Mouse (Mus musculus): ENCODE data around the gene Brf1. TPM values are rescaled to one million over a fixed set of nuclear protein-coding genes. Genes with fewer than 3 reads are reported as not detected.

Brf1 gene
- polyA plus RNA-seq, 1 experiment from 2014 or later, result 75.5 TPM

DNA sequence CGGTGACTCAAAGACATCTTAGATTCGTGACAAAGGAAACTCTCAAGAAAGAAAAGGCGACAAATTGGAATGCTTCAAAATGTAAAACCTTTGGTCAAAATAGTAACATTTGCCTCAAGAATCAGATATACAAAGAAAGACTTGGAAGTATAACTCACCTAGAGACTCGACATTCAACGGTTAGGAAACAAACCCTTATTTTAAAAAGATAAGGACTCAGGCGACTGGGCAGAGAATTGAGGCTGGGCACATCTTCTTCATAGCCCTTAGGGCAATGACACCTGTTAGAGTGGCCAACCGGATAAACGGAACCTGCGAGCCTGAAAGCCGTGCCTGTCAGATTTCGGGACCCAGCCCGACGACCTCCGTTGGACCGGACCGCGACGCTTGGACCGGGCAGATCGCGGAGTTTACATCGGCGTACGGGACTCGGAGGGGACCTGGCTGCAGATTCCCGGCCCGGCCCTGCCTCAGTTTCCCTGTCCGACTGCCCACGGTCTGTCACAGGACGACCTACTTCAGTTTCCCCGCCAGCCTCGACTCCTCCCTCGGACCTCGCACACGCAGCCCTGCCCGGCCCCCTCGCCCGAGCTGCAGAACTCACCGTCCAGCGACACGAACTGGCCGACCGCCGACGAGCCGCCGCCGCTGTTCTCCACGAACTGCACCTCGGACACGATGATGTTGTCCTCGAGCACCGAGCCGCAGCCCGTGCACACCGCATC, 773 bp downstream of the Brf1 start:
- ATAC-seq (ENCODE audit: low FRiP score), result no peak

DNA sequence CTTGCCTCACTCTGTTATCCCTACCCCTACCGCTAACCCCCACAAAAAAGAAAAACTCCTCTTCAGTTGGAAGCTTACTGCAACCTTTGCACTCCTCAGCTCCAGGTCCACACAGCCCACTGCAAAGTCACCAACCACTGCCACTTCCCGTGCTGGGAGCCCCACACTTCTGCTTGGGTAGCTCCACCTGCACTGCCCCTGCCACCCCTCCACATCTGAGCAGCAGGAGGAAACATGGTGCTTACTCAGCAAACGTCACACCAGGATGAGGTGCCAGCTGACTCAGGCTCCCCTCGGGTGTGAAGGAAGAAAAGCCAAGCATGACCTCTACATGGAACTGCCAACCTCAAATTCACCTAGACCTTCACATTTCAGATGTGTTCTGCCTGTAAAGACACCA, 6.4 kb downstream of the Brf1 start:
- WGBS, result 84% methylated on average over 4 of the region's 4 CpGs
- Histone ChIP-seq H3K36me3 (peaks cover 34% of the 10 kb centered on the region), H3K27ac (no peak overlapping the region), H3K4me1 (peaks cover 17% of the 10 kb centered on the region), H3K4me3 (no peak overlapping the region), H3K9ac (no peak overlapping the region), H3K27me3 (no peaks in the 10 kb centered on the region), H3K4me2 (replicated peaks) (no peak overlapping the region), H3K9me3 (replicated peaks) (no peaks in the 10 kb centered on the region)
- no peak for ATAC-seq (ENCODE audit: low FRiP score)

More for the DNA sequence above, 773 bp downstream of the Brf1 start:
- peak overlapping the region; percentile 94 for H3K9ac ChIP-seq
- peak overlapping the region; percentile 90 for H3K4me2 ChIP-seq (replicated peaks)
- H3K36me3 ChIP-seq, result 0 out of 2 replicates have a peak, but pooled peaks cover 13% of the 10 kb centered on the region
- WGBS, result under 1% methylated on average over 56 of the region's 56 CpGs
- peak overlapping the region; percentile 95 for H3K27ac ChIP-seq
- H3K4me1 ChIP-seq, result peaks cover 25% of the 10 kb centered on the region
- H3K27me3 ChIP-seq, result no peaks in the 10 kb centered on the region
- H3K9me3 ChIP-seq (replicated peaks), result no peaks in the 10 kb centered on the region
- H3K4me3 ChIP-seq, result peak overlapping the region; percentile 83

DNA sequence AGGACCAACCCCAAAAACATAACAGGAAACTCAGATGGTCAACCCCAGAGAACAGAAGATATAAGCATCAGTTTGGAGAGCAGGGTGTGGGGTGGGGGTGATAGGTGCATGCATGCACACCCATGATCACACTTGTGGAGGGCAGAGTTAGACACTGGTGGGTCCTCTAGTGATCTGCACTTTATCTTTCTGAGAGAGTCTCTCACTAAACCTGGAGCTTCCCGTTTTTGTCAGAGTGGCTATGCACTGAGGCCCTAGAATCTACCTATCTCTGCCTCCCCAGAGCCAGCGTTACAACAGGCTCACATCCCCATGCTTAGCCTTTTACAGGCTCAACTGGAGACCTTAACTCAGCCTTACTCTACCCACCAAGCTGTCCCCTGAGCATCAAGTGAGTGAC, 9.1 kb downstream of the Brf1 start:
- Histone ChIP-seq H3K36me3 (peaks cover 43% of the 10 kb centered on the region), H3K4me2 (replicated peaks) (no peak overlapping the region), H3K9me3 (replicated peaks) (no peaks in the 10 kb centered on the region), H3K4me3 (no peak overlapping the region), H3K4me1 (no peaks in the 10 kb centered on the region), H3K27ac (no peak overlapping the region), H3K27me3 (no peaks in the 10 kb centered on the region), H3K9ac (no peak overlapping the region)
- no peak for ATAC-seq (ENCODE audit: low FRiP score)
- WGBS, result 88% methylated on average over 2 of the region's 2 CpGs

DNA sequence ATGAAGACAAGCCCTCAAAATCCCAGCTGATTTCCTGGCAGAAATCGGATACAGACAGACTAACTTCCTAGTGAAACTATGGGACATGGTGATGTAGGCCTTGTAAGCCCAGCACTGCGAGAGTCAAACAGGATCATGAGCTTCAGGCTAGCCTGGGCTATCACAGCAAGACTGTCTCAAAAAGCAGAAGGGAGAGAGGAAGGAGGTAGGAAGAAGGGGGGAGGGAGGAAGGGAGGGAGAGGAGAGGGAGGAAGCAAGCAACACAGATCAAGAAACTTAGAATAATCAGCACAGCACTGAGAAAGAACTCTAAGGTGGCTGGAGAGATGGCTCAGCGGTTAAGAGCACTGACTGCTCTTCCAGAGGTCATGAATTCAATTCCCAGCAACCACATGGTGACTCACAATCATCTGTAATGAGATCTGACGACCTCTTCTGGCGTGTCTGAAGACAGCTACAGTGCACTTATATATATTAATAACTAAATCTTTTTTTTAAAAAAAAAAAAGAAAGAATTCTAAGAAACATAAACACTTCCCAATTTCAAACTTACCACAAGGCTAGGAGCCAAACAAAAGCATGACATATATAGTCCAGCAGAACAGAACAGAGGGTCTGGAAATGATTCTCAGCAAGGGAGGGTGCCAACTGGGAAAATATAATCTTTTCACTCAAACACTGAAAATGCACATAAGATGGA, 9.6 kb downstream of the Brf1 start:
- WGBS, result 88% methylated on average over 5 of the region's 5 CpGs
- no peaks in the 10 kb centered on the region for H3K9me3 ChIP-seq (replicated peaks)
- ATAC-seq (ENCODE audit: low FRiP score), result no peak
- no peak overlapping the region for H3K4me3 ChIP-seq
- no peak overlapping the region for H3K27ac ChIP-seq
- no peak overlapping the region for H3K4me2 ChIP-seq (replicated peaks)
- H3K4me1 ChIP-seq, result no peaks in the 10 kb centered on the region
- H3K36me3 ChIP-seq, result peaks cover 46% of the 10 kb centered on the region
- no peaks in the 10 kb centered on the region for H3K27me3 ChIP-seq
- no peak overlapping the region for H3K9ac ChIP-seq

DNA sequence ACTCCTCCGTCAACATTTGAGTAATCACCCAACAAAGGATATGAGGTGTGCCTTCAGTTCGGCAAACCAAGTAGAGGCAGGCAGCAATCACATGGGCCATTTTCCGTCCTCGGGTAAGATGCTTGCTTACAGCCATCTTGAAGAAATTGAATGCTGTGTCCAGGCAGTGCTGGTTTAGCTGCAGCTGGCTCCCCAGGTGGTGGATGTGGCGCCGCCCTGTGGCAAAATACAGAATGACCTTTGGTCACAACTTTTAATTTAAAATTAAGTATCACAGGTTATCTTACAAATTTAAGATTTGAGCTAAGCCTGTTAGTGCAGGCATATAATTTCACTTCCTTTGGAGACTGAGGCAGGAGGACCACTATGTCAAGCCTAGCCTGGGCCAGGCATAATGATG, 12.6 kb downstream of the Brf1 start:
- H3K9me3 ChIP-seq (replicated peaks), result no peaks in the 10 kb centered on the region
- no peak overlapping the region for H3K4me3 ChIP-seq
- H3K27me3 ChIP-seq, result no peaks in the 10 kb centered on the region
- H3K27ac ChIP-seq, result no peak overlapping the region
- WGBS, result 76% methylated on average over 6 of the region's 6 CpGs
- H3K36me3 ChIP-seq, result peaks cover 60% of the 10 kb centered on the region
- H3K4me1 ChIP-seq, result no peaks in the 10 kb centered on the region
- ATAC-seq (ENCODE audit: low FRiP score), result no peak
- H3K4me2 ChIP-seq (replicated peaks), result no peak overlapping the region
- no peak overlapping the region for H3K9ac ChIP-seq

DNA sequence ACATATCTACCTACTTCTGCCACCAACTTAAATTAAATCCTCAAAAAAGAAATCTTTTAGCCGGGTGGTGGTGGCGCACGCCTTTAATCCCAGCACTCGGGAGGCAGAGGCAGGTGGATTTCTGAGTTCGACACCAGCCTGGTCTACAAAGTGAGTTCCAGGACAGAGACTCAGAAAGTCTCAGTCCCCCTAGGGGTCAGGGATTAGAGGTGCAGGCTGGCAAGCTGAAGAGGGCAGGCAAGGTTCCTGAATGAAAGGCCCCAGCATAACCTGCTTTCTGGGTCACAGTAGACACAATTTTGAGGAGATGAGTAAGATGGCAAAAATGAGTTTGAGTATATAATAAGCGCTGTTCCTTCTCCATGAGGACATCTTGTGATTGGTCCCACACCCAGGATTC, 15.2 kb downstream of the Brf1 start:
- no peak overlapping the region for H3K4me2 ChIP-seq (replicated peaks)
- no peak for ATAC-seq (ENCODE audit: low FRiP score)
- H3K4me1 ChIP-seq, result no peaks in the 10 kb centered on the region
- H3K36me3 ChIP-seq, result peaks cover 68% of the 10 kb centered on the region
- no peak overlapping the region for H3K4me3 ChIP-seq
- no peaks in the 10 kb centered on the region for H3K27me3 ChIP-seq
- H3K27ac ChIP-seq, result no peak overlapping the region
- 92% methylated on average over 6 of the region's 6 CpGs for WGBS
- H3K9me3 ChIP-seq (replicated peaks), result no peaks in the 10 kb centered on the region
- no peak overlapping the region for H3K9ac ChIP-seq

DNA sequence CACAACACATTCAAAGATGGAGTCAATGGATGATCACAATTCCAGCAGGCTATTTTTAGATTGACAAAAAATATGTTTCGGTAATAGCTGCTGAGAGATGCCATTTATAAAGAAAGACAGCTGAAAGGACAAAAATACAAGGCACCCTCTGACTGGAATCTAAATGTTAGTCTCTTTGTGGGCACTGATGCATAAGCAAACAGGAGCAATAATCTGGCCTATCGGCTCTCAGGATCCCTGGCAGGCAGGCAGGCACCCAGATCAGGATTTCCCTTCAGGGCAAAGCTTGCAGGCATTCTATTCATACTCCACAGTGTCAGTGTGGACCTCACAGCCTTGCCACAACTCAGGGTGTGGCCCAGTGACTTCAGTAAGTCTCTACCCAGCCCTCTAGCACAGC, 18.5 kb downstream of the Brf1 start:
- no peak overlapping the region for H3K9ac ChIP-seq
- H3K27ac ChIP-seq, result no peak overlapping the region
- ATAC-seq (ENCODE audit: low FRiP score), result no peak
- peaks cover 85% of the 10 kb centered on the region for H3K36me3 ChIP-seq
- H3K4me1 ChIP-seq, result peaks cover 6% of the 10 kb centered on the region
- WGBS, result 76% methylated on average over 2 of the region's 2 CpGs
- no peaks in the 10 kb centered on the region for H3K9me3 ChIP-seq (replicated peaks)
- H3K4me3 ChIP-seq, result no peak overlapping the region
- no peak overlapping the region for H3K4me2 ChIP-seq (replicated peaks)
- no peaks in the 10 kb centered on the region for H3K27me3 ChIP-seq

DNA sequence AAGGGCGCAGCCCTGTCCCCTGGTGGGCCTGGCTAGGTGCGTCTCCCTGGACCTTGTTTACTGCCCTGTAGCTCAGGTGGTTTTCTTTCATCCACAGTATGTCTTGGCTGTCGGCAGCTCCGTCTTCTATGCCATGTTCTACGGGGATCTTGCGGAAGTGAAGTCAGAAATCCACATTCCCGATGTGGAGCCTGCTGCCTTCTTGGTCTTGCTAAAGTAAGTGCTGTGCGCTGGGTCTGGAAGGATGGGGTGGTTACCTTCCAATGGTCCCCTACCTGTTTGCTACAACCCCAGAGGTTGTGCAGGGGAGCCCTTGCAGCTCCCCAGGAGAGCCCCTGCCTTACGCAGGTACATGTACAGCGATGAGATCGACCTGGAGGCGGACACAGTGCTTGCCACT, 23.3 kb downstream of the Brf1 start:
- H3K36me3 ChIP-seq, result peaks cover 70% of the 10 kb centered on the region
- 41% methylated on average over 12 of the region's 12 CpGs for WGBS
- no peaks in the 10 kb centered on the region for H3K9me3 ChIP-seq (replicated peaks)
- H3K4me3 ChIP-seq, result peak overlapping the region; percentile 70
- H3K9ac ChIP-seq, result peak overlapping the region; percentile 90
- H3K27ac ChIP-seq, result peak overlapping the region; percentile 94
- H3K27me3 ChIP-seq, result no peaks in the 10 kb centered on the region
- peaks cover 15% of the 10 kb centered on the region for H3K4me1 ChIP-seq
- no peak; the same call in 1 of the 2 replicates for ATAC-seq (ENCODE audit: low FRiP score)
- peak overlapping the region; percentile 85 for H3K4me2 ChIP-seq (replicated peaks)

DNA sequence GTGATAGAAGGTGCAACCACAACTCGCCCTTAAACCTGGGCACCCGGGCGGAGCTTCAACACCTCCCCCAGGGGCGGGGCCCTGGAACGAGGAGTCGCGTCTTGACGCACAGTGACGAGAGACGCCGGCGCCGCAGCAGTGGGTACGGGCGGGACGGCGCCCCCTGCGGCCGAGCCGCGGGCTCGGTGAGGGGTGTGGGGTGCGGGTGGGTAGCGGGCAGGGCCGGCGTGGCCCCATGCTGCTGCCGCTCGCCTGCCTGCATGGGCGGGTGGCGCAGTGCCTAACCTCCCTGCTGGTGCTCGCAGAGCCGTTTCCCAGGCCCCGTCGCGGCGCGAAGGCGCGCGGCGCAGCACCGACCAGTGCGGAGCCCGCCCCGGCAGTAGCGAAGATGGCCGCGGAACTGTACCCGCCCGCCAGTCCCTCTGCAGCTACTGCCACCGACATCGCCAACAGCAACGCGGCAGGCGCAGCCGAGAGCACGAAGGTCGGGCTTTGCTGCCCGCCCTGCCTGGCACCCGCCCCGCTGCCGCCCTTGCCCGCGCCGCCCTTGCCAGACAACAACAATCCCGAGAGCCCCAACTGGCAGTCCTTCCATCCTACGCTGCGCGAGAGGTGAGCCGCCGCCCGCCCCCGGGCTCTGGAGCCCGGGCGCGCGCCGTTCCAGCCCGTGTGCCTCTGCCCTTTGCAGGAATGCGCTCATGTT, 24.0 kb downstream of the Brf1 start, which contains the start of gene Btbd6:
Gene Btbd6, plus strand, starts transcription at position 112 of the 703 bp plus-strand sequence.
- Histone ChIP-seq H3K27me3 (no peaks in the 10 kb centered on the region), H3K4me3 (peak within 1 kb of the TSS; percentile 70), H3K4me2 (replicated peaks) (peak within 1 kb of the TSS; percentile 85), H3K9ac (peak within 1 kb of the TSS; percentile 90), H3K9me3 (replicated peaks) (no peaks in the 10 kb centered on the region), H3K27ac (peak within 1 kb of the TSS; percentile 94), H3K4me1 (peaks cover 15% of the 10 kb centered on the region), H3K36me3 (peaks cover 70% of the 10 kb centered on the region)
- ATAC-seq (ENCODE audit: low FRiP score), result peak; percentile 95
- under 1% methylated on average over 79 of the region's 80 CpGs for WGBS

DNA sequence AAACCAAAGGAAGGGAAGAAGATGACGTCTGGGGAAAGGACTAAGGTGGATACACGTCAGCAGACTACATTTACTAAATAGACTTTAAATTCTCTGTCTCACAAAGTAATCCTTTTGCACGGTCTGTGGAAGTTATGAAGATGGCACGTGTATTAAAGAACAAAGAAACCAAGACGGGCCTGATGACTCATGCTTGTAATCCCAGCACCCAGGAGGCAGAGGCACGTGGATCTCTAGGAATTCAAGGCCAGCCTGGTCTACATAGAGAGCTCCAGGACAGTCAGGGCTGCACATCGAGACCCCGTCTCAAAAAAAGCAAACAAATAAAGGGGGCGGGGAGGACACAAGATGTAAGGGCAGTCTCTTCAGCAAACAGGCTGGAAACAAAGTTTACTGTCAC, 25.8 kb downstream of the Brf1 start:
- 90% methylated on average over 9 of the region's 9 CpGs for WGBS
- no peak for ATAC-seq (ENCODE audit: low FRiP score)

DNA sequence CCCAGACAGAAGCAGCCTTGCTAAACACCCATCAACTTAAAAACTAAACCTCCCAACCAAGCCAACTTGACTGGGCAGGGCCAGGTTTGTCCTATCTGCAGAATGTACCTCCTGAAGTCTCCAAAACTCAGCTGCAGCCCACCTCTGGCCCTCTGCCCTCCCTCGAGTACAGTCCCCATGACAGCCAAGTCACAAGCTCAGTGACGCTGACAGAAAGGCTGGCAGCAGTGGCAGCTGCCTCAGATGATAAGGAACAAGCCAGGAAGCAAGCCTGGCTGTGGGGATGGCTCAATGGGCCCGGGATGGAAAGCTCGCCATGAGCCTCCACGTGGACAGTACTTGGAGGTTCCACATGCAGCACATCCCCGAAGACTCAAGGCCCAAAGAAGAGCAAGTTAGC, 30.9 kb downstream of the Brf1 start:
- no peaks in the 10 kb centered on the region for H3K4me1 ChIP-seq
- H3K4me3 ChIP-seq, result no peak overlapping the region
- H3K27me3 ChIP-seq, result no peaks in the 10 kb centered on the region
- H3K9me3 ChIP-seq (replicated peaks), result no peaks in the 10 kb centered on the region
- WGBS, result 96% methylated on average over 6 of the region's 6 CpGs
- H3K9ac ChIP-seq, result no peak overlapping the region
- H3K36me3 ChIP-seq, result peaks cover 94% of the 10 kb centered on the region
- no peak for ATAC-seq (ENCODE audit: low FRiP score)
- no peak overlapping the region for H3K4me2 ChIP-seq (replicated peaks)
- no peak overlapping the region for H3K27ac ChIP-seq

More for the DNA sequence above, 25.8 kb downstream of the Brf1 start:
- peaks cover 68% of the 10 kb centered on the region for H3K36me3 ChIP-seq
- no peak overlapping the region for H3K27ac ChIP-seq
- H3K4me1 ChIP-seq, result peaks cover 15% of the 10 kb centered on the region
- H3K9ac ChIP-seq, result no peak overlapping the region
- H3K4me2 ChIP-seq (replicated peaks), result no peak overlapping the region
- H3K27me3 ChIP-seq, result no peaks in the 10 kb centered on the region
- H3K4me3 ChIP-seq, result no peak overlapping the region
- no peaks in the 10 kb centered on the region for H3K9me3 ChIP-seq (replicated peaks)

DNA sequence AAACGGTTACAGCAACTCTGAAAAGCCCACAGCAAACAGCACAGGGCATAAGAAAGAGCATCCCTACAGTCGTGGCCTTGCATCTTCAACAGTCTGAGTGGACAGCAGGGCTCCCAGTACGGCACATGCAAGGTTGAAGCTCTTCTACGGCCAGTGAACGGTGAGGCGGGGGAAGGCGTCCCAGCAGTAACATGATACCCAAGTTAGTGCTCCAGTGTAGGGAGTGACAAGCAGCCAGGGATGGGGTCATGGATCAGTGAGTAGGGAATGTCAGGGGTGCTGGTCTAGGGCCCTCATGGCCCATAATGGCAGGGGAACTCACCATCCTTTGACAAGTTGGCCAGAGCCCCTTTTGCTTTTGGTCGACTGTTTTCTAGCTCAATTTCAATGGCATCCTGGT, 31.6 kb downstream of the Brf1 start:
- Histone ChIP-seq H3K36me3 (peaks cover 95% of the 10 kb centered on the region), H3K4me3 (no peak overlapping the region), H3K9me3 (replicated peaks) (no peaks in the 10 kb centered on the region), H3K27me3 (no peaks in the 10 kb centered on the region), H3K27ac (no peak overlapping the region), H3K4me2 (replicated peaks) (no peak overlapping the region), H3K9ac (no peak overlapping the region), H3K4me1 (no peaks in the 10 kb centered on the region)
- 69% methylated on average over 8 of the region's 8 CpGs for WGBS
- no peak for ATAC-seq (ENCODE audit: low FRiP score)
